Mouse (Mus musculus): ENCODE measurements around the gene Coasy.

DNA sequence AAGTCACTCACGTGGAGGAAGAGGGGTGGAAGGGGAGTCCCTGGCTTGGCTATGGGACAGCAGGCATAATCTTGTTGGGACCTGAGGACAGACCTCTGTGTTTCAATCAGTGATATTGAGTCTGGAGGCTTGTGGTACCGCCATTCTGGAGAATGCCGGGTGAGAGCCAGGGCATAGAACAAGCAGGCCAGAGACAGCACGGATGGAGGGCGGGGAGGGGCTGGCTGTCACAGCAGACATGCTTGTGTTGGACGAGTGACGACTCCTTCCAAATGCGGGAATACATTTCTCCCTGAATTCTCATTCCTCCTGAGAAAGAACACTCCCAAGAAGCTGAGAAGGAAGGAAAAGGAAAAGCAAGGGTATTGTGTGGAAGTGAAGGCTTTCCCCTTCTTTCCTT is 30.7 kb upstream of the Coasy start:
- TF ChIP-seq CTCF (IDR thresholded peaks at IDR 0.05; ENCODE audit: extremely low read depth, insufficient read depth, low read length) = no peak
- TF ChIP-seq POLR2A (IDR thresholded peaks at IDR 0.05; ENCODE audit: extremely low read depth, insufficient read depth, low read length) = no peak
